Comparison of ENCODE assay signal across 8 mouse cellular contexts in genomic region chr13:93304251-93305001, GRCm38 (mm10). TPM values are rescaled to one million over a fixed set of nuclear protein-coding genes. Genes with fewer than 3 reads are reported as not detected.
DNase-seq lines count a peak whose midpoint lies in the region; ATAC-seq lines count a peak whose summit lies in the region.

No protein-coding gene starts in this region.

- H3K9me3 ChIP-seq in erythroblast, embryonic 14.5 days (ENCODE audit: control insufficient read depth, low read length): no peaks in the 10 kb centered on the region
- H3K9me3 ChIP-seq in embryonic facial prominence, embryonic 12.5 days: no peaks in the 10 kb centered on the region
- H3K9me3 ChIP-seq in heart, embryonic 16.5 days (replicated peaks; ENCODE audit: control insufficient read depth, low read length): no peaks in the 10 kb centered on the region

- no peaks in the 10 kb centered on the region for H3K27me3 ChIP-seq in erythroblast, embryonic 14.5 days (ENCODE audit: control insufficient read depth)
- no peaks in the 10 kb centered on the region for H3K27me3 ChIP-seq in embryonic facial prominence, embryonic 12.5 days
- no peaks in the 10 kb centered on the region for H3K27me3 ChIP-seq in heart, embryonic 16.5 days (ENCODE audit: control insufficient read depth, insufficient read depth, low read length)
- no peaks in the 10 kb centered on the region for H3K27me3 ChIP-seq in splenic B cell, adult 2 months (ENCODE audit: control insufficient read depth, insufficient read depth, low read length, poor library complexity, severe bottlenecking)

- 1% methylated on average over 63 of the region's 64 CpGs for WGBS in embryonic facial prominence, embryonic 12.5 days
- under 1% methylated on average over 50 of the region's 64 CpGs for WGBS in heart, embryonic 16.5 days

- peak overlapping the region; percentile 95 for H3K4me3 ChIP-seq in erythroblast, embryonic 14.5 days (replicated peaks)
- peak overlapping the region; percentile 52 for H3K4me3 ChIP-seq in embryonic facial prominence, embryonic 12.5 days
- peak overlapping the region; percentile 66 for H3K4me3 ChIP-seq in heart, embryonic 16.5 days (ENCODE audit: low read length)

- peak overlapping the region; percentile 76 for H3K9ac ChIP-seq in embryonic facial prominence, embryonic 12.5 days
- H3K9ac ChIP-seq in heart, embryonic 16.5 days (ENCODE audit: low read length): peak overlapping the region; percentile 91

- H3K36me3 ChIP-seq in erythroblast, embryonic 14.5 days (ENCODE audit: control insufficient read depth): peaks cover 2% of the 10 kb centered on the region; the same call in 1 of the 2 replicates
- H3K36me3 ChIP-seq in embryonic facial prominence, embryonic 12.5 days: no peaks in the 10 kb centered on the region
- H3K36me3 ChIP-seq in heart, embryonic 16.5 days (ENCODE audit: control insufficient read depth, insufficient read depth): no peaks in the 10 kb centered on the region
- H3K36me3 ChIP-seq in splenic B cell, adult 2 months (ENCODE audit: control insufficient read depth, insufficient read depth, low read length, poor library complexity, severe bottlenecking): no peaks in the 10 kb centered on the region

- ATAC-seq in erythroblast, adult 5-6 weeks (replicated peaks; ENCODE audit: low FRiP score, poor library complexity, severe bottlenecking): no peak; the same call in 1 of the 2 replicates
- no peak for ATAC-seq in embryonic facial prominence, embryonic 12.5 days (ENCODE audit: insufficient number of reproducible peaks, insufficient read depth, low FRiP score, low TSS enrichment)
- no peak; the same call in none of the 2 replicates for ATAC-seq in heart, embryonic 16.5 days (replicated peaks; ENCODE audit: extremely low read depth, insufficient read depth, low FRiP score)

- peaks cover 47% of the 10 kb centered on the region for H3K4me1 ChIP-seq in erythroblast, embryonic 14.5 days (ENCODE audit: control insufficient read depth)
- peaks cover 19% of the 10 kb centered on the region; the same call in 1 of the 2 replicates for H3K4me1 ChIP-seq in embryonic facial prominence, embryonic 12.5 days
- peaks cover 7% of the 10 kb centered on the region for H3K4me1 ChIP-seq in heart, embryonic 16.5 days (ENCODE audit: control insufficient read depth, insufficient read depth, low read length)

- peak overlapping the region; percentile 73 for H3K4me2 ChIP-seq in embryonic facial prominence, embryonic 12.5 days (replicated peaks)
- peak overlapping the region; percentile 57 for H3K4me2 ChIP-seq in heart, embryonic 16.5 days (ENCODE audit: low read depth, low read length)

- DNase-seq in MN1 (ENCODE audit: low spot score): peak; percentile 62
- DNase-seq in kidney, postnatal 36 days: peak; percentile 23 to 46
- DNase-seq in lung, postnatal 14 days: peak; percentile 46
- peak; percentile 34 for DNase-seq in splenic B cell, adult 2 months (ENCODE audit: low read depth, low spot score)

- peak overlapping the region; percentile 88 for H3K27ac ChIP-seq in embryonic facial prominence, embryonic 12.5 days
- peak overlapping the region; percentile 92 for H3K27ac ChIP-seq in heart, embryonic 16.5 days (ENCODE audit: low read length)

RNA-seq across cellular contexts. Expression of gene Homer1, which starts 5.0 kb away (rescaled TPM):
- 0.19 and 0.23 TPM in 2 replicates for polyA plus RNA-seq in erythroblast, embryonic 14.5 days (2012)
- 4.2 and 11.3 TPM in 2 replicates for total RNA-seq in erythroblast, adult 5-6 weeks (2015; ENCODE audit: low replicate concordance)
- total RNA-seq in erythroblast, adult 5-6 weeks (2017; ENCODE audit: low replicate concordance): 5.9 and 8.9 TPM in 2 replicates
- 12.2 and 12.7 TPM in 2 replicates for polyA plus RNA-seq in embryonic facial prominence, embryonic 12.5 days (2016; fragmentation: Nextera tagmentation; extraction: Ambion mirVana)
- 11.7 and 13.9 TPM in 2 replicates for polyA plus RNA-seq in heart, embryonic 16.5 days (2015; fragmentation: Nextera tagmentation; extraction: Ambion mirVana)

Comparison
In these comparisons a context has a peak if more than half of its experiments do, and no peak if none do; other contexts are left out.
1. RNA of gene Homer1, which starts 5.0 kb away (polyA plus RNA-seq): 11.7 to 13.9 TPM in heart, embryonic 16.5 days and 12.2 to 12.7 TPM in embryonic facial prominence, embryonic 12.5 days; 0.19 to 0.23 TPM in erythroblast, embryonic 14.5 days; every median in the first group is over 10 times any median in the second.
2. Peak in every context shown above with its lines, with median percentiles within 50 percentile points of each other: H3K4me3 ChIP-seq and DNase-seq.